ENCODE assay signal across 1 mouse cellular context in the genomic region with DNA sequence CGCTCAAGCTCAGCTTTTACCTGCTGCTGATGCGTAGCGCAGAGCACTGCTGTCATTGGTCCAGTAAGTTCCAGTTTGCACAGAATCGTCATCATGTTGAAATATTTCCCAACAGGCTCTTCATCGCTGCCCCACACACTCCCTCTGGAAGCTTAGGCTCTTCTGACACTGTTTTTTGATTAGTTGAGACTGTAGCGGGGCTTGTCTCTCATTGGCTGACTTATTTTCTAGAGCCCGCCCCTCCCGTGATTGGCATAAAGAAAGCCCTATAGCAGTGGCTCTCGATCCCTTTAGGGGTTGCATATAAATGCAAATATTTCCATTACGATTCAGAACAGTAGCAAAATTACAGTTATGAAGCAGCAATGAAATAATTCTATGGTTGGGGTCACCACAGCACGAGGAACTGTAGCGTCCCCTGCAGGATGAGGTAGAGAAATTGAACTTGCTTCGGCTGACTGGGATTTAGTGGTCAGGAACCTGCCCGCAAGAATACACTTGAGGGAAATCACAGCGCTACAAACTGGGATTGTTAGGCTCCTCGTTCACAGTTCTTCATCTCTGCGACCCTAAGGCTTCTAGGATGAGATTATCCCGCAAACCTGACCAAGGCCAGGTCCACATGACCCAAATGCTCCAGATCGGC.
TF ChIP-seq lines count a peak whose summit lies in the region.

No protein-coding gene starts in this region.

TF ChIP-seq in CH12.LX, 34 proteins besides CTCF, POLR2A, EP300 and RAD21:
- TF ChIP-seq TBP (conservative IDR thresholded peaks at IDR 0.05; ENCODE audit: low read depth, low read length) (no peak), CHD2 (IDR thresholded peaks at IDR 0.05; ENCODE audit: low read length) (peak; percentile 54; the same call in 1 of the 2 replicates)
TF ChIP-seq in CH12.LX: peak in this region for 1.
